Mouse (Mus musculus): ENCODE measurements around the gene Tmem9b.

Gene Tmem9b

DNA sequence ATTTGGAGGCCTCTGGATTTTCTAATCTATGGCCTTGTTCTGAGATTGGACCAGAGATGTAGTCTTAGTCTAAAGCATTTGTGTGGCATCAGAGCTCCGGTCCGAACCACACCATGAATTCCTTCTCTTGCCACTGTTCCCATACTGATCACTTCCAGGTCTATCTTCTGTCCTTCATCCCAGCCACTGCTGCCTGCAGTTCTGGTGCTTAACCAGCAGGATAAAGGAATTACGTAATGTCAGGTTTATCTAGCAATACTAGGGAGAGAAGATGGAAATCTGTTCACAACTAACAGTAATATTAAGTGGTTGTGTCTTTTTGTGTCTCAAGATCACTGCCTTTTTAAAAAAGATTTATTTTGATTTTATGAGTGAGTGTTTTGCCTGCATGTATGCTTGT lies 62.6 kb downstream of the Tmem9b start:
- no peak for DNase-seq (ENCODE audit: extremely low read depth, low read depth)

DNA sequence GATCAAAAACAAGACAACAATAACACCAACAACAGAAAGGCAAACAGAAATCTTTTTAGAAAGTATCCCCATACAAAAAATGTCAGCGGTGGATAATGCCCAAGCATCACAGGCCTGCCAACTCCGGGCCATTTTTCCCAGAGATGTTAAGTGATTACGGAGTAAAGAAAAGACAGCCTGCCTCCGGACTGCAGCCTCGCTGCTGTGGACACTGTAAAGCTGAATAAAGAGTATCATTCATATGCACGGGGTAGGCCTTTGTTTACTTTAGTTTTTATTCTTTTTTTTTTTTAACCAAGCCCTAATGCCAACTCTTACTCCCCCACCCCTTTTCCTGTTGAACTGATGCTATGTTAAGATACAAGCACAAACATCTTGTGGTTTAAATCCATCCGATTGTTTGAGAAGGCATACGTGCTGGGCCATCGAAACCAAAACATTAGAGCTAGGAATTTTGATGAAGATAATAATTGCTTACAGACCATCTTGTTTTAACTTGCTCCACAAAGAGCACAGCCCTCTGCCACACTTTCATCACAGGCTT lies 66.0 kb downstream of the Tmem9b start:
- no peak for DNase-seq (ENCODE audit: extremely low read depth, low read depth)
